Mouse (Mus musculus): ENCODE measurements around the gene P2ry13. TPM values are rescaled to one million over a fixed set of nuclear protein-coding genes. Genes with fewer than 3 reads are reported as not detected.

P2ry13 gene
- polyA plus RNA-seq, 1 experiment: 1.3 TPM

DNA sequence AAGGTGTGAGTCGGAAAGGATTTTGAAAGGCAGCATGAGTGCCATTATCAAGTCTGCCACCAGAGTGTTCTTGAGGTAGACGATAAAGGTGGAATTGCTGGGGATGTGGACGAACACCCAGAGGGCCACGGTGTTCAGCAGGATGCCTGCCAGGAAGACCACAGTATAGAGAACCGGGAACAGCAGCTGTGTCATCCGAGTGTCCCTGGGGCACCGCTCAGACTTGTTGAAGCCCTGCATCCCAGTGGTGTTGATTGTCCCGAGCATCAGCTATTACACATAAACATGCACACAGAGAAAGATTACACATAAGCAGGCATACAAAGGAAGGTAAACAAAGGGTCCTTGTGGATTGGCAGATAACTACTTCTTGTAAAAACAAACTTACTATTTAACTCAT, 593 bp downstream of the P2ry13 start:
- Histone ChIP-seq H3K4me3 (ENCODE audit: insufficient read depth, low read depth, low read length) (no peak overlapping the region), H3K27ac (replicated peaks; ENCODE audit: low read depth, low read length) (no peak overlapping the region), H3K4me1 (ENCODE audit: control insufficient read depth, insufficient read depth, insufficient read length, low read length) (no peaks in the 10 kb centered on the region)

DNA sequence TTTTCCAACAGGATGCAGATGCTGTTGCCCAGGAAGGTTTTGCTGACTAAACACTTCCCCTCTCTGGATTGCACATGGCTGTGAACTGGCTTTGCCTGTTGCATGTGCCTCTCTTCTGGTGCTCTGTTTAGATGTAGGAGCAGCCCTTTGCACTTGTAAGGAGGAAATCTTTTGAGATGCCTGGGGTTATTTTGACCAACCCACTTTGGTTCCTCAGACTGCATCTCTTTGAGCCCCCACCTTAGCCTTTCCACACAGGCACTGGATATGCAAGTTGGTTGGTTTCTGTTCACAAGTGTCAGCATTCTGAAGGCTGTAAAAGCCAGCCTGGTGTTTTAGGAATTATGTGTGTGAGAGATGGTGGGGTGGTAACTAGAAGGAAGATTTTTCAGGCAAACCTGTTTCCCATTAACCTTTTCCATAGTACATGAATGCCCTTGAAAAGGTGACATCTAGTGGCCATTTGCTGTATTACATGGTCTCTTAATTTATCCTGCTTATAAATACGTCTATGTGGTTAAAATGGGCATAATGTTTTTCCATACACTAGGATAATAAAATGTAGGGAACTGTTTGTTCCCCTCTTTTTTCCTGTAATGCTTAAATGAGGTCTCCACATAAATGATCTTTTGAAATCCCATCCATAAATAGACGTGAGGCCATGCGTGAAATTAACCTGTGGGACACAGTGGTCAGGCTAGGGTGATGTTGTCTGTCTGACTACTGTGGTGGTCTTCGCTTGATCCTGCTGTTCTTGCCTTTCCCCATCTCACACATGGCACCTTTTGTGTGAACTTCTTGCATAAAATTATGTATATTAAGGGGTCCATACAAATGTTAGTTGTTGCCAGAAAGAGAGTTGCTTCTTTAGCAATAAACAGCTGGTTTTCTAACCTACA, 1.8 kb downstream of the P2ry13 start:
- no peak overlapping the region for H3K4me3 ChIP-seq (ENCODE audit: insufficient read depth, low read depth, low read length)
- no peak overlapping the region for H3K27ac ChIP-seq (replicated peaks; ENCODE audit: low read depth, low read length)
- H3K4me1 ChIP-seq (ENCODE audit: control insufficient read depth, insufficient read depth, insufficient read length, low read length): no peaks in the 10 kb centered on the region

DNA sequence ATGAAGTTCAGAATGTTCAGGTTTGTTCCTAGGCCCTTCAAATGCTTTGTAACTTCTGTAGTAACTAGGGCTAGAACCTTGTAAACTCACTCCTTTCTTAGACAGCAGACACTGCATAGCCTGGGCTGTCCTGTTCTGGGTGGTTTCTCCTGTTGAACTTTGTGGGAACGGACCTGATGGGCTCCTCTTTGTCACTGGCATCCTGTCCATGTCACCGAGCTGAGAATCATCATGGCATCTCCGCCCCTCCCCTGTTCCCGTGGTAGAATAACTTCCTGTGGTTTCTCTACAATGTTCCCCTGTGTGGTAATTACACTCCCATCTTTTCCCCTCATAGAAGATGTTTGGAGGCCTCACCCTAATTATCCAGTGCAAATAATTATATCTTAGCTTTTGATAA, 4.7 kb downstream of the P2ry13 start:
- Histone ChIP-seq H3K27ac (replicated peaks; ENCODE audit: low read depth, low read length) (no peak overlapping the region), H3K4me1 (ENCODE audit: control insufficient read depth, insufficient read depth, insufficient read length, low read length) (no peaks in the 10 kb centered on the region), H3K4me3 (ENCODE audit: insufficient read depth, low read depth, low read length) (no peak overlapping the region)

DNA sequence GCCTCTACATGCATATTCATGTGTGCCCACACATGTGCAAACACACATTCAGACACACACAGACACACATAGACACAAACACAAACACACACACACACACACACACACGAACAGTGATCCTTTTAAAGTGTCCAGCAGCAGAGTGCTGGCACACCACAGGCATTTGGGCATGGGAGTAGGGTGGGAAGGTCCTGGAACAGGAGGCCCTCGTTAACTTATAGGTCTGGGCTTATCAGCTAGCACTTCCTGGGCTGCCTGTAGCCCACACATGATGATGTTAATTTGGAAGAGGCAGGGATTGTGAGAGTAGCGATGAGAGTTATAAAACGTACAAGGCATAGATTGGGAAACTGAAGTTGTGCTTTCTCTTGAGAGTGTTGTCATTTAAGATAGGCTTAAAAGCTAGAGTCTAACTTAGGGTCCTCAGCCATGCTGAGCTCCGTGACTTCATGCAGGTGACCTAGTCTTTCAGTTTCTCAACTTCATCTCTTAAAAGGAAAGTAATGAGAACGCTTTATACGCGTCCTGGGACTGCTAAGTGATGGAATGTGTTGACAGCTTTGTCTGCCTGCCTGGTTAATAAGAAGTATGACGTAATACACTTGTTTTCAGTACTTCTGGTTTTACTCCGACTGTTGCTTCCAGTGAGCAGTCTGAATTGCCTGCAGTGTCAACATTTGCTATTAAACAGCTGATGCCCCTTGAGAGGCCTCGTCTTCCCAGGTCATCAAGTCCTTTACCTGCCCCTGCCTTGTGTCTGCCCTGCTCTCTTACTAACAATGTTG, 5.8 kb downstream of the P2ry13 start:
- H3K27ac ChIP-seq (replicated peaks; ENCODE audit: low read depth, low read length): no peak overlapping the region
- H3K4me3 ChIP-seq (ENCODE audit: insufficient read depth, low read depth, low read length): no peak overlapping the region
- no peaks in the 10 kb centered on the region for H3K4me1 ChIP-seq (ENCODE audit: control insufficient read depth, insufficient read depth, insufficient read length, low read length)

DNA sequence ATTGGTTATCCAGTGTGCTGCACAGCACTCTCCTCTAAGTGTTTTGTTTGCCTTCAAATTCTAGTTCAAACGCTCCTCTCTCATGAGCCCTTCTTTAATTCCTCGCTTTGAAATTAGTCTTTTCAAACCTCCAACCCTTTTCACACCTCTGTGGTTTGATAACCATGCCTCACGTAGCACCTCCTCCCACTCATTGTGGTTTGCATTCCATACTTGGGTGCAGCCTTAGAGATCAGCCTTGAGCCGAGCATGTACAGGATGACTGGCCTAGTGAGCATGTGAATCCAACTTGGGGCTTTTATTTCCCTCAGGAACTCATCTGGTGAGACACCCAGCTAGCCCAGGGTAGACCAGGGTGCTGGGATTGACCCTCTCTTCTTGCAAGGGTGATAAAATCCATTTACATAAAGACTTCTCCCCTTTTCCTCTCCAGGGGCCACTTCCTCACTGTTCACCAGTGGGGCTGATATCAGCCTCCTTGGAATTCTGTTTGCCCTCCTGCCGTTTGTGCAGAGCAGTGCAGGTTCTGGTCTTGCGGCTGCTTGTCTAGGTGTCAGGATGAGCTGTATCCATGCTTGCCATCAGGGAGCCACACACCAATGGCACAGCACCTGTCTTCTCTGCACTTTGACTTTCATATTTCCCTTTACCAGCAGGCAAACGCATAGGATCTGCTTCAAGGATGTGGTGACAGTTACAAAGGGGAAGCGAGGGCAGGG, 6.7 kb downstream of the P2ry13 start:
- no peak overlapping the region for H3K27ac ChIP-seq (replicated peaks; ENCODE audit: low read depth, low read length)
- no peaks in the 10 kb centered on the region for H3K4me1 ChIP-seq (ENCODE audit: control insufficient read depth, insufficient read depth, insufficient read length, low read length)

DNA sequence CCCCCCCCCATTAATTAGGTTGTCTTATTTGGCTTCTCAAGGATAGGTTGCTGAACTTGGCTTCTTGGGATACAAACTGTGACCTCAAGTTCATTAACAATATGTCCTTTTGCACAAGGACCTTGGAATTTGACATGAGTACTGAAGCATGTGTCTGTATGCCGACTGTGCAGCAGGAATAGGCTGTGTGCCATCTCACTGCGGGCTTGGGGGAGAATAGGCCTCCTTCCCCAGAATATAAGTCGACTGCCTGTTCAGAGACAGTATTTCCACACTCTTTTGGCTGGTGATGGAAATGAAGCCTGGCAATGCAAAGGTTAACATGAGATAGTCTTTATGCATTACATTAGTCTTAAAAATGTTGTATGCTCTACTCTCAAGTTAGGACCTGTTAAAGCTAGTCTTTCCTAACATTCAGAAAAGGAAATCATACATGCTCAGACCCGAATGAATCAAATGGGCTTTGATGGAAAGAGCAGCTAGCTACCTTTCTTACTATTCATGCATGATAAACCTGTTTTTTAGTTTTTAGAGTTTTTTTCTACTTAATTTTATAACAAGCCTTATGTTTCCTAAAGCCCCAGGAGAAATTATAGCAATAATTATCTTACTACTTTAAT, 13.2 kb downstream of the P2ry13 start:
- Histone ChIP-seq H3K27ac (replicated peaks; ENCODE audit: low read depth, low read length) (no peak overlapping the region), H3K4me3 (ENCODE audit: insufficient read depth, low read depth, low read length) (no peak overlapping the region), H3K4me1 (ENCODE audit: control insufficient read depth, insufficient read depth, insufficient read length, low read length) (no peaks in the 10 kb centered on the region)

More for the DNA sequence above, 6.7 kb downstream of the P2ry13 start:
- no peak overlapping the region for H3K4me3 ChIP-seq (ENCODE audit: insufficient read depth, low read depth, low read length)

DNA sequence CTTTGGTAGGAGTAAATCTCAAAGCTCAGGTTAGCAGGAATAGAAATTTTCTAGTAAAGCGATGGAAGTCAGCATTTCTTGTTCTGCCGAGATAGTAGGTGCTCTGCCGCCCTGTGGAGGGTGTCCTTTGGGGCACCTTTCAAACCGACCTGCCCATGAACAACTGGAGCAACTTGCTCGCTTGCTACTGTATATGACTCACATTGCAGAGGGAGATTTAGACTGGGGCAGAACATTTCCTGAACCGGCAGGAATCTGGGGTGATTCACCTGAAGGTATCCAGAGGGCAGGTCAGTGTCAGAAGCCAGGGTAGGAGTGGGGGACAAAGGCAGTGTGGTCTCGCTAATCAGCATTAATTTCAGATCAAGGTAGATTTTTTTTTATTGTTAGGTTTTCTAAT, 15.7 kb downstream of the P2ry13 start, which contains the start of gene Gpr87:
TSS of gene Gpr87 (minus strand) at position 167 of the 400 bp plus-strand sequence.
- no peaks in the 10 kb centered on the region for H3K4me1 ChIP-seq (ENCODE audit: control insufficient read depth, insufficient read depth, insufficient read length, low read length)
- H3K4me3 ChIP-seq (ENCODE audit: insufficient read depth, low read depth, low read length): no peak within 1 kb of the TSS
- H3K27ac ChIP-seq (replicated peaks; ENCODE audit: low read depth, low read length): no peak within 1 kb of the TSS

DNA sequence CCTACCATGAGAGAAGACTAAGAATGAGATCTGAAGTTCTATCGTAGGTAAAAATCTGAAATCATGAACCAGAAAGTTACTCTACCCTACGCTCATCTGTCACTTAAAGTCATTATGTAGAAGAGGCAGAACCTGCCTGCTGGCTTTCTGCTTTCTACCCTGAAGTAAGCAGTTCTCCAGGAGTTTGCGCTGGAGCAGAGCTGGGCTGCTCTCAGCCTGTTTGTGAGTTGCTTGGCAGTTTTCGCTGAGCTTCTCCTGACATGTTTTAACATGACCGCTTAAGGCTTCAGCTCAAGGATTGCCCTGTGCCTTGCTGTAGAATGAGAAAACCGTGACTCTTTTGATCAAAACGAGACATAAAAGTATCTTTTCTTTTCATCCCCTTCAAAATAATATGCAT, 16.6 kb downstream of the P2ry13 start:
- no peaks in the 10 kb centered on the region for H3K4me1 ChIP-seq (ENCODE audit: control insufficient read depth, insufficient read depth, insufficient read length, low read length)
- H3K27ac ChIP-seq (replicated peaks; ENCODE audit: low read depth, low read length): no peak overlapping the region
- no peak overlapping the region for H3K4me3 ChIP-seq (ENCODE audit: insufficient read depth, low read depth, low read length)

DNA sequence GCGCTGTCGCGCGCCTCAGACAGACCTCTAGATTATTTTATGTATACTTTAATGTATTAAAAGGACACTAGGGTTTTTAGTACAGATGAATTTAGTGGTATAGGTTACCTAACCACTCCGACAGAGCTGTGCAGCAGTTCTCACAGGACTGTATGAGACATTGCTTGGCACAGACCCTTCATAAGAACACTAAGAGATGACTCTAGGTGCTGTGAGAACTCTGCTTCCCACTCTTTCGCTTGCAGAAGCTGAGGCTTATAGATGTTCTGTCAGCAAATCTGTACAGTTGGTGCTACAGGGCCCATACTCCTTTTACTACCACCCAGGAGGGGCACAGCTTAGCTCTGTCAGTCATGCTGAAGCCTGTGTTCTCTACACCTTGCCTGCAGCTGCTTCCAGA, 19.0 kb downstream of the P2ry13 start:
- no peak overlapping the region for H3K4me3 ChIP-seq (ENCODE audit: insufficient read depth, low read depth, low read length)
- H3K4me1 ChIP-seq (ENCODE audit: control insufficient read depth, insufficient read depth, insufficient read length, low read length): no peaks in the 10 kb centered on the region
- no peak overlapping the region for H3K27ac ChIP-seq (replicated peaks; ENCODE audit: low read depth, low read length)

DNA sequence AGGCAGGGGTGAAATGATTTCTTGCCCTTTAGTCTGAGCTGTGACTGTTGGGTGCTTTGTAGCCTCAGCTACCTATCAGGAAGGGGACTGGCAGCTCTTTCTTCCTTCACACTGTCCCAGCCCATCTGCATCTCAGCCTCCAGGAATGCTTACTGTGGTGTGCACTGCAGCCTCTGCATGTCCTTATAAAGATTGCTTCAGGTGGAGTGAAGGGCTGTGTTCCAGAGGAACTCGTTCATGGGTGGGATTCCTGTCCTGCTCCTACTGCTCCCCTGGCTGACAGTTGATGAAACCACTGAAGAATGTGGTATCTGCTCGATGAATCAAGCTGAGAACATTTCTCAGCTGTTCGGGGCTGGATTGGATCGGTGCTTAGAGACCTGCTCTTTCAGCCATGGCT, 23.3 kb downstream of the P2ry13 start:
- Histone ChIP-seq H3K27ac (replicated peaks; ENCODE audit: low read depth, low read length) (no peak overlapping the region), H3K4me1 (ENCODE audit: control insufficient read depth, insufficient read depth, insufficient read length, low read length) (no peaks in the 10 kb centered on the region), H3K4me3 (ENCODE audit: insufficient read depth, low read depth, low read length) (no peak overlapping the region)

DNA sequence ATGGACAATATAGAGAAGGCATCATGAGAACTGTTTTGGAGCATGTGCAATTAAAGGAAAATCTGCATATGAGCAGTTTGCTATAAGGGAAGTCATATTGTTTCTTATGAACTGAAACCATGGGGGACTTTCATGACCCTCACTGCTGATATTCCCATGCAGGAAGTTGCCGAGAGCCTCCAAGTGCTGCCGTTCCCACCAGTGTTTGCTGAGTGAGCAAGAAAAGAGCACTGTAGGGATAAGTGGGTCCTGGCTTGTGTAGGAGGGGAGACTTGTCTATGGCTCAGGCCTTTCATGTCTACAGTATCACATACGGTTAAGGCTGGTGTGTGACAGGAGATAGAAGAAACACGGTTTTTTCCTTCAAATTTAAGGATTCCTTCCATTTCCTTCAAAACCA, 25.0 kb downstream of the P2ry13 start:
- no peak overlapping the region for H3K27ac ChIP-seq (replicated peaks; ENCODE audit: low read depth, low read length)
- H3K4me1 ChIP-seq (ENCODE audit: control insufficient read depth, insufficient read depth, insufficient read length, low read length): no peaks in the 10 kb centered on the region
- H3K4me3 ChIP-seq (ENCODE audit: insufficient read depth, low read depth, low read length): no peak overlapping the region

DNA sequence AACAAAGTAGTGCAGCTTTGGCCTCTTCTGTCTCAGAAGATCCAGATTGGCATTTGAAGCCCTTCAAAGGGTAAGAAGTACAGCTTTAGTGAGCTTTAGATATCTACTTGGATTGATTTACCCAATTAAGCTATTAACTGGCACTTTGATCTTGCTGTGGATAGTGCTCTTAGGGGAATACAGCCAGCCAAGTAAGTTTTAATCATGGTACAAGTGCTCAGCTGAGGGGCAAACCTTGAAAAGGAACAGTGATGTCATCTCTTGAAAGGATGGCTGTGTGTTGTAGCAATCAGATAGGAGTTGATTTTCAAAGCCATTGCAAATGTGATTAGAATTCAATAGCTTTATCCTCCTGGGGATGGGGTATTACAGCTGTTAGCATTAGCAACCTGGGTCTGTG, 28.6 kb downstream of the P2ry13 start:
- no peaks in the 10 kb centered on the region for H3K4me1 ChIP-seq (ENCODE audit: control insufficient read depth, insufficient read depth, insufficient read length, low read length)
- no peak overlapping the region for H3K27ac ChIP-seq (replicated peaks; ENCODE audit: low read depth, low read length)
- H3K4me3 ChIP-seq (ENCODE audit: insufficient read depth, low read depth, low read length): no peak overlapping the region

DNA sequence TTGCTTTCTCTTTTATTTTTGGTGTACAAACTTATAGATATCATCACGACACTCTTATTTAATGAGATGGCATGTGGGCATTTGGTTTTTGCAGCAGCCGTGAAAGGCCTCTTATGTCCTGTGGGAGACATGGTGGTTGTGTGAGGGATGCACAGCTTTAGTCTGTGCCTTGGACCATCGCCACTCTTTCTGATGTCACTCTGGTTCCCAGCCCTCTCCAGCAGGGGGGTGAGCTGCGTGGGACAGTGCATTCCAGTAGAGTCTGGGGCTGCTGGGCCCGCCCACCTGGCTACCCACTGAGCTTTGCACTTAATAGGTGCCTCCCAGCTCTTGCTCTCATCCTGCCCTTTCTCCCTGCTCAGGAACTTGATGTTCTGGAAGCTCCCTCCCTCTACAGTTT, 29.5 kb downstream of the P2ry13 start:
- no peaks in the 10 kb centered on the region for H3K4me1 ChIP-seq (ENCODE audit: control insufficient read depth, insufficient read depth, insufficient read length, low read length)
- H3K27ac ChIP-seq (replicated peaks; ENCODE audit: low read depth, low read length): no peak overlapping the region
- H3K4me3 ChIP-seq (ENCODE audit: insufficient read depth, low read depth, low read length): no peak overlapping the region

DNA sequence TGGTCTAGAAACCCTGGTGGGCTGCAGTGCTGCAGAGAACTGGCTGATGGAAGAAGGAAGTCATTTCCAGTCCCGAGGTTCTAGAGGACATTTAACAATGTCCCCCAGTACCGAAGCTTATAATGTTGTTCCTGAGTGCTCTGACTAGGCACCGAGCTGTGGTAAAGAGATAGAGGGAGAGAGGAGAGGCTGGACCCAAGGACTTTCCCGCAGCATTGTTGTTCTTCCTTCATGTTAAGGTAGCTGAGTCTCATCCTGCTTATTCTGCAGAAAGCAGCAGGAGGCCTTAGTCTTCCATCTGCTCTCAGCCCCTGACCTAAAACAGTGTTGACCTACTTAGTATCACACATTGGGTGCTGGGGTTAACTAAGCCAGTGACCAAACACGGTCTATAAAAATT, 33.8 kb downstream of the P2ry13 start:
- Histone ChIP-seq H3K27ac (replicated peaks; ENCODE audit: low read depth, low read length) (no peak overlapping the region), H3K4me1 (ENCODE audit: control insufficient read depth, insufficient read depth, insufficient read length, low read length) (no peaks in the 10 kb centered on the region), H3K4me3 (ENCODE audit: insufficient read depth, low read depth, low read length) (no peak overlapping the region)

DNA sequence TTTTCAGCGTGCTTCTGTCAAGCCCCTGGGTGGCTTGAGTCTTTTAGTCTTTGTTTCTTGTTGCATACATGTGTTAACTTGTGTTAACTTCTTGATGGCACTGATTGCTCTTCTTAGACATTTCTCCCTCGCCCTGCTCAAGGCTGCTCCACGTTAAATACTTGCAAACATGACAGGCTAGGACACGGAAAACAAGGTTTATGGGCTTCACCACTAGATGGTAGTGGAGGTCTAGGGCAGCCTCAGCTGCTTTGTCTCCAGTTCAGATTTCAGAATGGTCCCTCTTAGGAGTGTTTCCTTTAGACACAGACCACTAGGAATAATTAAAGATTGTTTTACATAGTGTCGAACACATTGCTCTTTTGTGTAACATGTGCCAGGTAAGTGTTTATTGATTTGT, 35.4 kb downstream of the P2ry13 start:
- H3K27ac ChIP-seq (replicated peaks; ENCODE audit: low read depth, low read length): no peak overlapping the region
- no peaks in the 10 kb centered on the region for H3K4me1 ChIP-seq (ENCODE audit: control insufficient read depth, insufficient read depth, insufficient read length, low read length)
- H3K4me3 ChIP-seq (ENCODE audit: insufficient read depth, low read depth, low read length): no peak overlapping the region
